Mouse (Mus musculus) cerebellum, postnatal 10 days (tissue): ENCODE measurements around the gene Nhsl1.
A peak's percentile ranks its signal among the peaks of the same experiment; 100 is the strongest.

Experiments used
- DNase-seq, 2 experiments: peaks; one replicate each; pipeline ENCODE4 v3.0.0; 2021; ENCODE audit warnings: mixed read lengths in 2 of 2

The Nhsl1 gene

DNA sequence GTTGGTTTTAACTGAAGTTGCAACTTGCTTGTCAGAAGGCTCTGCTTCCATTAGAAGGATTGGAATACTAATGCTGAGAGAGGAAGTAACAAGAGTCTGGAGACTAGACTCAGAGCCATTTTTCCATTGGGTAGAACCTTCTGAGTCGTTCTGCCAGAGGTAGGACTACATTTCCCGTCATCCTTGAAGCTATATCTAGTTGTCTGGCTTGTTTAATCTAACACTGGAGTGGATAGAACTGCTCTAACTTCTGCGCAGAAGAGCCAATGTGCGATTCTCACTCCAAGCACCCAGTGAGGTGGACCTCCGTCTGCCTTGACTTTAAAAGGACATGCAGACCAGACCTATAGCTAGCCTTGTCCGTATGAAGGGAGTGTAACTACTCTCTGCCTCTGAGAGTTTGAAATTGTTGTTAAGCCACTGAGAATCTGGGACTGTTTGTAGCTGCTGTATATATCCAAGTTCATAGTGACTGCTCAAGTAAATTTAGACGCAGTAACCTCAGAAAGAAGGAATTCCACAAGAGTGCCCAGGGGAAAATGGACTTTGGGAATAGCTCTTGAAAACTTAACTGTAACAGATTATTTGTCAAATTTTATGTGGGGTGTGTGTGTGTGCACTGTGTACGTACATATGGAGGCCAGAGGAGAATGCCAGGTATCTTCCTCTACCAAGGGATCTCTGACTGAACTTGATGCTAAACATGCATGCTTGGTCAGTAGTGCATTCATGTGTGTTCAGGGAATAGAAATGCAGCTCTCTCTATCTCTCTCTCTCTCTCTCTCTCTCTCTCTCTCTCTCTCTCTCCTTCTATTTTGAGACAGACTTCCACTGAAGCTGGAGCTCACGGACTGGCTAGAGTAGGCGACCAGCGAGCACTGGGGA is 174.5 kb downstream of the Nhsl1 start:
- no peak for DNase-seq

DNA sequence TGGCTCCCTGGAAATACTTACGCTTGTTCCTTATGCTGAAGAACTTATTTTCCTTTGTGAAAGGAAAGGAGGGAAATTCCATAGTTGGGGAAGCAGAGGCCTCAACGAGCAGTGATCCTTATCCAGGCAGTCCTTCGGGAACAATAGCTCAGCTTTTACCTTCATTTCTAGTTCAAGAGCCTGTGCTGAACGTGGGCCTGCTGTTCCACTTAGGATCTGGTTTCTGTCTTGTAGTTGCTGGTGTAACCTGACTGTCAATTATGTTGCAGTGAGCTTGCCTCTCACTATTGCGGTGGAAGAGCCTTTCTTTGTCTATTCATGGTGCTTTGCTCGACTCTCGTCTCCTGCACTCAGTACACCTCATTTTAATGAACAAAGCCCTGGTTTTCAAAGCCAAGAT is 175.5 kb downstream of the Nhsl1 start:
- no peak for DNase-seq

DNA sequence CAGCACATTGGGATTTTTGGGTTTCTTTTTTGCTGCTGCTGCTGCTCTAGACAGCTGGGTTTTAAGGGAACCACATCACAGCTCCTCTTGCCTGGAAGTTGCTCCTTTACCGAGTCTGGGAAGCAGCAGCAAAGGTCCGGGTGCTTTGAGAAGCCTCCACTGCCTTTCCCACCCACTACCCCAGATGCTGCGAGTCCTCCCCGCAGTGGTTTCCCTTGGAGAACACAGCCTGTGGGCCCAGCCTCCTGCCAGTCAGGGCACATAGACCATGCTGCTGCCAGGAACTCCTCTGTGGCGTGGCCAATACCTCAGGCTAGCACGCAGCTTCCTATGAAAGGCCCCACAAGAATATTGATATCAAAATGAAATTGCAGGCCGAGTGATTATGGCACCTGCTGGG is 178.3 kb downstream of the Nhsl1 start:
- DNase-seq, result no peak

DNA sequence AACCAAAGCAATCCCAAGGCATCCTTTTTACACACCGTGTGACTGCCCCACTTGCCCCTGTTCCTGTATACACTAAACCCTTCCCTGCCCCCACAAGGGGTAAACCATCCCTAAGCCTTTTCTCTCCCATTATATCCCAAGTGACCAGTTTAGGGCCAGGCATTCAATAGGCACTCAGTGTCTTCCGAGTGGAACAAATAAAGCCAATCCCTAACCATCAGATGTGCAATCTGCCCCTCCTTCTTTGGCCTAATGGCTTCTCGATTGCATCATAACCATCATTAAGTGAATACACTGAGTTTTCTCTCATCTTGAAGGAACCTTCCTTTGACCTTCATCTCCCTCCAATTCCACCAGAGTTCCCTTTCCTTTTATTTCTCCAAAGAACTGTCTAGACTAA is 183.2 kb downstream of the Nhsl1 start:
- DNase-seq, result no peak

DNA sequence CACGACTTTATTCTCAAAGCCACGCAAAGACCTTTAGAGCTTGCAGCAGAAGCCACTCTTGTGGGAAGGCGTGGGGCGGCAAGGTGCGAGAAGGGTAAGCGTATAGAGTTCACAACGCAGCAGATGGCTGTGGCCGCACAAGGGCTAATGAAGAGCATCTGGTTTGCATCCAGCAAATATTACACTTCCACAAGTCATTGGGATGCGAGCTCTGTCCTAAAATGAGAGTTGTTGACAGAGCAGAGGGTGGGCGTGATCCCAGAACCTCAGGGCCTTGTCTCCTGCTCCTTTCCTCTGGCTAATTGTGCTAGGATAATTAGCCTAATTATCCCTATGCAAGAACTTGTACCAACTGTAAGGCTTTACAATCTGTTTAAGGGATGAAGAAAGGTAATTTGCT is 186.9 kb downstream of the Nhsl1 start:
- DNase-seq, result no peak

DNA sequence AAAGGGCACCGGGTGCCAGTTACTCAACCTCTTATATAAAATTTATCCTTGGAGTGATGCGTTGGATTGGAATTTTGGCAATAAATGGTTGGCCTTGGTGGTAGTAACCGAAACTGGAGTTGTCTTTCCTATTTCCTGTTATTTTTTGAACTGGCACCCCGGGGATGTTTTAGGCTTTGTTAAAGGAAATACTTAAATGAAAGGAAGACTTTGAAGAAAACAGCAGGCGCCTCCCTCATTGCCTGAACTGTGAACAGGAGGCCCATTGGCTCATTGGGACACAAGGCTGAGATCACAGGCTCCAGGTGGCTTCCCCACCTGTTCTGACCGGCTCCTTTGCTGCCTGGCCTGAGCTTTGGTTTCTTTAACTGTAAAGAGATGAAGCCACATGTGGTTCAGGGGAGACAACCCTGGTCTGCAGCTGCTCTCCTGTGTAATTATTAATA is 187.7 kb downstream of the Nhsl1 start:
- no peak for DNase-seq

DNA sequence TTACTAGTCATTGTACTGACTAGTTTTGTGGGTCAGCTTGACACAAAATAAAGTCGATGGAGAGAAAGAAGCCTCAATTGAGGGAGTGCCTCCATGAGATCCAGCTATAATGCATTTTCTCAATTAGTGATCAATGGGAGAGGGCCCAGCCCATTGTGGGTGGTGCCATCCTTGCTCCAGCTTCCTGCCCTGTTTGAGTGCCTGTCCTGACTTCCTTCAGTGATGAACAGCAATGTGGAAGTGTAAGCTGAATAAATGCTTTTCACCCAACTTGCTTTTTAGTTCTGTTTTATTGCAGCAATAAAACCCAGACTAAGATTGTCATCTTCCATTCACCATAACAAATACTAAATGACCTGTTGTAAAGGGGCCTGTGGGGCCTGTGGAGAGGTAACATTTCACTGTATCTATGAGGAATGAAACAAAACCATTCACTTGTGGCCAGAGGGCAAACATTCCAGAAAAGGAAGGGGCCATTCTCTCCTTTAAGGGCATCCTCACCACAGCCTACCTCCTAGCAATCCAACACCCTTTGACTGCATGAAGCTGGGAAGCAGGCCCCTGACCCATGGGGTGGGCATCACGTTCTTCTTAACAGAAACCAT is 189.2 kb downstream of the Nhsl1 start:
- DNase-seq, result no peak

DNA sequence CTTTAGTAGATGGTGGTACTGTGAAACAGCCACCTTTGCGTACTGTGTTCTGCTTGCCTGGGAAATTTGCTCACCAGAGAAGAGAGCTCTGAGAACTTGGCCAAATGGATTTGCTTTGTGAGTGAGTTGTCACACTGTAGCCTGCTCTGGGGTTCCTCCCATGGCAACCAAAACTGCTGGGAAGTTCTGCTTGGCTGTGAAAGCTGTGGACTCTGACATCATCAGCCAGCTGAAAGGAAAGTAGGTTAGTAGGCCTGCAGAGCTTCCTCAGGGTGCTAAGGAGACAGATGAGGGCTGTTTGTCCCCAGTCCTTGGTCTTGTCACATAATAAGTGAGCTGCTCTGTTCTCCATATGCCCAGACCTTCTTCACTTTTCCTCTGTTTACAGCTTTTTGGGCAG is 189.8 kb downstream of the Nhsl1 start:
- DNase-seq, result peak in 1 of 2 experiments; percentile 24

DNA sequence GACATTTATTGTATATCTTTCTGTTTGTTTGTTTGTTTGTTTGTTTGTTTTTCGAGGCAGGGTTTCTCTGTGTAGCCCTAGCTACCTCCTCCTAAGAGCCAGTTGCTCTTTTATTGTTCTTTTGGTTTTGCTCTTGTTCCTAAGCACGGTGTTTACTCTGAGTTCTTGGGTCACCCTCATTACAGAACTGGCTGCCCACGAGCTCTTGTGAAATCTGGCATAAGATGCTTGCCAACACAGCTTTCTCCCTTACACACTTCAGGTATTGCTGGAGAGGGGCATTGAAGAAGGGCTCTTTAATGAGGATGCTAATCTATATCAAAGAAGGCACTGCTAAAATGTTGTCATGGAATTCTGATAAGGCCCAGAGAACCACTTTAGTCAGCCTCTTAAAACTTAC is 191.9 kb downstream of the Nhsl1 start:
- DNase-seq, result no peak

DNA sequence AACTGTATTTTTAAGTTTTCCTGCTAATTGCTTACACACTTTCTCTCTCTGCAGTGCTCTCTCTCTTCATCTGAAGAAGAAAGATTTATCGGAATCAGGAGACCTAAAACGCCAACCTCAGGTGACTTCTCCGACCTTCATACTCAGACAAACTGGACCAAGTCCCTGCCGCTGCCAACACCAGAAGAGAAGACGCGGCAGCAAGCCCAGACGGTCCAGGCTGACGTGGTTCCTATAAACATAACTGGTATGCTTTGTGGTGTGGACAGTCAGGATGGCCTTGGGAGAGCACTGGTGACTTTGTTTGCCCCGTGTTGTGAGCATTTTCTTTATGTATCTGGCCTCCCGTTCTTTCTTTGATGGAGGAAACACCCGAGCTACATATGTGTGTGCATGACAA is 192.7 kb downstream of the Nhsl1 start:
- no peak for DNase-seq

DNA sequence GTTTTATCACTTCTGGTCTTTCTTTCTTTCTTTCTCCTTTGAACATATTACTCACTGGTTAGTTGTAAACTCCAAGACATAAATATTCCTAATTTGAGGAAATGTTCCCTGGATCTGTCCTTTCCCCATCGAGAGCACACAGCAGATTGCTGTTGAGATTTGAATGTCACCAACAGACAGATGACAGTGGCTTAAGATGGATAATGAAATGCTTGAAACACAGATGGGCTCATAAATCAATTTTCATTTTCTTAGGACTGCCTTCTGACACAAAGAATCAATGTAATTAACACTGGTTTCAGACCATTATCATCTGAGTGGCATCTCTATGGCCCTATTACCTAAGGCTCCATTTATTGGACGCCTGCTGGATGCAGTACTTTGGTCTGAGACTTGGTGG is 203.8 kb downstream of the Nhsl1 start:
- no peak for DNase-seq

DNA sequence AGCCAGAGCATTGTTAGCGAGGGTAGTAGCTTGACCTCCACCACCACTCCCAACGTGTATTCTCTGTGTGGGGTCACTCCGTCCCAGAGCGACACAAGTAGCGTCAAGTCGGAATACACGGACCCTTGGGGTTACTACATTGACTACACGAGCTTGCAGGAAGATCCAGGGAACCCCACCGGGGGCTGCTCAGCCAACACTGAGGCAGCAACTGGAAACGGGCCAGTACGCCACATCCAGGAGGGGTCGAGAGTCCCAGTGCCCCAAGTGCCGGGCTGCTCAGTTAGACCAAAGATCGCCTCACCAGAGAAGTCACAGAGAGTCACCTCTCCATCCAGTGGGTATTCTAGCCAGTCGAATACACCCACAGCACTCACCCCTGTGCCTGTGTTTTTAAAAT is 206.5 kb downstream of the Nhsl1 start:
- peak; percentile 56 to 60 for DNase-seq

DNA sequence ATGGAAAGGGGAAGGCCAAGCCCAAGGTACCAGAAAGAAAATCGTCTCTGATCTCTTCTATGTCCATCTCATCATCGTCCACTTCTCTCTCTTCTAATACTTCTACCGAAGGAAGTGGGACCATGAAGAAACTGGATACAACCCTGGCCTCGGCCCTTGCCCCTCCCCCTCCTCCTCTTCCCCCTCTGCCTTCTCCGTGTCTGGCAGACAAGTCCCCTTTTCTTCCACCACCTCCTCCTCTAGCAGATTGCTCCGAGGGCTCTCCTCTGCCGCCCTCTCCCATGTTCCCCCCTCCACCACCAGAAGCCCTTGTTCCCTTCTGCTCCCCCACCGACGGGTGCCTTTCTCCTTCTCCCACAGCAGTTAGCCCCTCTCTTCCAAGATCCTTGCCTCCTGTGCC is 206.9 kb downstream of the Nhsl1 start:
- DNase-seq, result peak; percentile 73 to 74

DNA sequence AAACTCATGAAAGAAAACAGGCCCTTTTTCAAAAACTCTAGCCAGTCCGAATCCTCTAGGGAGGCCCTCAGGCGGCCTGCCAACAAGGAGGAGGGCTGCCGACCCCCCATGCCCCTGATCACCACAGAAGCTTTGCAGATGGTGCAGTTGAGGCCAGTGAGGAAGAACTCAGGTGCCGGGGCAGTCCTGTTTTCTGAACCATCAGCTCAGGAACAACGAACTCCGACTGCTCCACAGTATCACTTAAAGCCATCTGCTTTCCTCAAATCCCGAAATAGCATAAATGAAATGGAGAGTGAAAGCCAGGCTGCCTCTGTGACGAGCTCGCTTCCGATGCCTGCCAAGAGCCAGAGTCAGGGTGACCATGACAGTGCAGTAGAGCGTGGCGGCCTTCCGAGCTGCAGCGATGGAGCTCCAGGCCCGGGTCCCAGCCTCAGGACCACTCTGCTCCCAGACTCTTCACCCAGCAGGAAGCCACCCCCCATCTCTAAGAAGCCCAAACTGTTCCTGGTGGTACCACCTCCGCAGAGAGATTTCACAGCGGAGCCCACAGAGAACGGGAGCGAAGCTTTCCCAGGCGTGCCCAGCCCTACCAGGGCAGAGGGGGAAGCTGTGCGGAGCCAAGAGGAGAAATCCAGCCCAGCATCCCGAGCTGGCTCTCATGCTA is 207.5 kb downstream of the Nhsl1 start:
- peak; percentile 91 to 92 for DNase-seq

DNA sequence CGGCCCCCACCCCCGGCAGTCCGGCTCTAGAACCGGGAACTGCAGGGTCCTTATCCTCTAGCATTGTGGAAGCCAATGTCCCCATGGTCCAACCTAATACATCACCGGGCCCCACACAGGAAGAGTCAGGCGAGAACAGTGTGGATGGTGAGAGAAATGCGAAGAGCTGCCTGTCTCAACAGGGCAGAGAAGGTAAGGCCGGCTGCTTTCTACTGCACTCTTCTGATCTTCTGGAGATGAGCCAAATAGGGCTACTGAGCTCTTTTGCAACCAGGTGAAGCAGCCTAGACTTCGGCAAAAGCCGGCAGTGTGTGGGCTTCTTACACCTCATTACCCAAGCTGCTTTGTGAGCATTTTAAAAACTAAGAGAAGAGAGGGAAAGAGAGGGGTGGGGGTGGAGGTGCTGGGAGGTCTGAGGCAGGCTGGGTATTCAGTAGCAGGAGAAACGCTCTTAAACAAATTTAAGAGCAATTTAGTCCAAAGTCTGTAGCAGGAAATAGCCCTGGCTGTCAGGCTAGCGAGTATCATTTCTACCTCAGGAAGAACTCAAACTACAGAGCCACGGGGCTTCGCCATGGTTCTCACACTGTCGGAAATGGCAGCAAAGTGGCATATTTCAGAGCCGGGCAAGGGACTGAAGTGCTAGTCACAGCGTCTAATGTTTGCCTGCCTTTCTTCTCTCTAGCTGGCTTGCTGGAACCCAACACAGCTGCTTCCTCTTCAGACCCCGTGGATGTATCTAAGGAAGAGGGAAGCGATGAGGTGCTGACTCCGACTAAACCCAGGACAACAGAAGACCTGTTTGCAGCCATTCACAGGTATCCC is 208.3 kb downstream of the Nhsl1 start:
- peak; percentile 27 to 40 for DNase-seq

DNA sequence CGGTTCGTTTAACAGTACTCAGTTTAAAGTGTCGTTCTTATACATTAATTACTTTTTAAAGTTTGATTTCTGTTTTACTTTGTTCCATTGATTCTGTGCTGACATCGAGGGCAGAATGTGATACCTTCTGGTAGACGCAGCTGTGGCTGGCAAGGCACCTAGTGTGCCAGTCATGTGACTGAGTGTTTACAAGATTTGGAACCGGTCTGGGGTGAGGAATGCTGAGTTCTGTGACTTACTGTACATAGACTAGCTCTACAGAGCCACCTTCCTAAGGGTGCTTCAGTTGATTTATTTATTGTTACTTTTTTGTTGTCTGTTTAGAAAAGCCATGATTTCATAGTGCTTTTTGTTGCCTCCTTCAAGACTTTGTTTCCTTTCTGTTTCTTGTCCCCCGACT is 209.0 kb downstream of the Nhsl1 start:
- peak; percentile 39 to 47 for DNase-seq

DNA sequence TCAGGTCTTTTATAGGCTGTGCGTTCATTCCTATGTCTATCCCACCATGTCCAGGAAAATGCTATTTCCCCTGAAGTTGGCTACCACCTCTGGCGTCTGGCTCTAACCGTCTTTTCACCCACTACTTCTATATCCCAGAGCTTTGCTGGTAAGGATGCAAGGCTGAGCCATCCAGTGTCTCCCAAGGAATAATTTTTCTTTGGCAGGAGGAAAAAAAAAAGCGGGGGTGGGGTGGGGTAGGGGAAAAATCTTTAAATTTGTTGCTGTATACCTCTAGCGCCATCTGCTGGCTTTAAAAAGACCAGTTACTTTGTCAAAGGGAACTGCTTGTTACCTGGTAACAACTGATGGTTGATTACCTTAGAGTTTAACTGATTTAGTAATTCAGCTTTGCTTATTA is 209.7 kb downstream of the Nhsl1 start:
- DNase-seq, result peak; percentile 67 to 83

DNA sequence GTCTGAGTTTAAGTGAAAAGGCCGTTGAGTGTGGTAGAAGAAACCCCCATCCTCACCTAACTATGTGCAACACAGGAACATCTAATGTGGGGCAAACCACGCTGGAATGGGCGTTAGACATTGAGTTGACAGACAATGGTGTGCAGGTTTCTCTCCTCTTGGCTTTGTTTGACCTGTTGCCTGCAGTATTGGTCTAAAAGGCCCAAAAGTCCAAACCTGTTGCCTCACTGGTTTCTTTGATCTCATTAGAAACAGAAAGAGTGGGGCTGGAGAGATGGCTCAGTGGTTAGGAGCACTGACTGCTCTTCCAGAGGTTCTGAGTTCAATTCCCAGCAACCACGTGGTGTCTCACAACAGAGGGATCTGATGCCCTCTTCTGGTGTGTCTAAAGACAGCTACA is 210.4 kb downstream of the Nhsl1 start:
- DNase-seq, result no peak

DNA sequence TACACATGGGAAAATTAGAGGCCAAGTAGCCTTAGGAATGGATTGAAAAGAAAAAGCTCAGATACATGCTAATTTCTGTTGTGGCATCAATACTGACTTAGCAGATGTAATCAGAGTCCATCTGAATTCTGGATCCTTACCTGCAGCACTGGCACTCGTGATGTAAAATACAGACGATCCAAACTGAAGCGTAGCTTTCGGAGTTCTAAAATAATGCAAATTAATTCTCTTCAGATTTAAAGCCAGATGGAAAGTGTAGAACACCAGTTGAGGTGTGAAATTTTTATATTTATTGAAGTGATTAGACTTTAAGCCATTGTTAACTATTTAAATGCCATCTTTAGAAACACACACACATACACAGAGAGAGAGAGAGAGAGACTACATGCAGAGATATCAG is 211.4 kb downstream of the Nhsl1 start:
- DNase-seq, result no peak

DNA sequence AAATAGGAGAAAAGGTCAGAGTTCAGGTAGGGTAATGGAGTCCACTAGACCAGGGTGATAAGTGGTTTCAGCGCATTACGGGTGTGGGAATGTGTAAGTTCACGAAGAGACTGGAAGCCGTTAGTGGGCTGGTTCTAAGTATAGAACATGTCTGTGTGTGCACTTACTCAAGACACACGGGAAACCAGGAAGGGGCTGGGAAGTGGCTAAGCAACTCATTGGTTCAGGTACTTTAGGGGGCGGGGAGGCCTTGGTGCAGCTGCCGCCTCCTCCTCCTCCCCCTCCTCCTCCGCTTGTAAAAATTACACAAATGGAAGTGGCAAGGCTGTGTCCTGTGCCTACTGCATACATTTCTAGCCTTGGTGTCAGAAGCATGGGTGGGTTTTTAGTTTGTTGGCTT is 213.5 kb downstream of the Nhsl1 start:
- no peak for DNase-seq

DNA sequence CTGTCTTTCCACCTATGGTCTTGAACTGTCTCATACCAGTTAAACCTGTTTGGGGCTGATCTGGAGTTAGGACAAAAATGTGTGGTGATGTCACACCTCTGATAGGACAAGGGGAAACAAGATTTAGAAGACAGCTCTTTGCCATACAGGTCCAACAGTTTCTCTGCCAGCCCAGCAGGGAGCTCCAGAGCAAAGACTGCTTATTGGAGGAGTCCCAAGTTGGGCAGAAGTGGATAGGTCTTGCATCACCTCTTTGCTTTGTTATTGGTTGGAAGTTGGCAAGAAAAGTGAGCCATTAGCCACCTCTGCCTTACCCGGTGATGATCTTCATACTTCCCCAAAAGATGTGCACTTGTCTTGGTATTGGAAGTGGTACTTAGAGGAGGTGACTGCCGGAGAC is 218.1 kb downstream of the Nhsl1 start:
- no peak for DNase-seq

DNA sequence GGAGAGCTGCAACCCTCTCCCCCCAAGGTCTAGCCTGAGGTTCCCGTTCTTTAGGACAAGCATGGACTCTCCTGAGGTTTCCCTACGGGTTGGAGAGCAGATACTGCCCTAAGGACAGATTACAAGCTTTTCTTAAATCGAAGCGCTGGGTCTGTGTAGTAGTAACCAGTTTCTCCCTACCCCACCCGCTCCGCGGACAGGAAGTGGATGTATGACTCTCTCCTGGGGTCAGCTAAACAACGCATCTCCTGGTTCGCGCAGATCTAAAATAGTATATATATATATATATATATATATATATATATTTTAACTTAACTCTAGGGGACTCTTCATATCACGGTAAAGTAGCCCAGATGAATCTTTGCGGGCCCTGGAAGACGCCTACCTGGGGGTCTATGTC is 226.5 kb downstream of the Nhsl1 start:
- no peak for DNase-seq

DNA sequence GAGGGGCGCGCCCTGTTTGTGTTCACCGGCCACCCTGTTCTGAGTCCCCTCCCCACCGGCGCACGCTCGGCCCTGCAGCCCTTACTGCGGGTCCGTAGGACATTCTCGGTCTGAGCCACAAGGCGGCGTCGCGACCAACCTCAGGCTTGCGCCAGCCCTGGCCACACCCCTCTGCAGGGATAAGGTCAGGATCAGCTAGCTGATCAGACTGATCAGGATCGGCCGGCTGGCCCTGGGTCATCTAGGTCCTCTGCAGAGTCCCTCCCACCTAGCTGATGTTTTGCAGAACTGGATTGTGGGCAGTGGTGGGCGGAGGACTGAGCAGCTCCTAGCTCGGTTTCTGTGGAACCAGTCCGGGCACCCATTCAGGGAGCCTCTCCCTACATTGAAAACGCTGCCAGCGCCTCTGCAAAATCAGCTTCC is 227.0 kb downstream of the Nhsl1 start, which contains the start of gene Hebp2:
TSS of gene Hebp2 (minus strand) at position 264 of the 423 bp plus-strand sequence.
- peak; percentile 88 to 89 for DNase-seq
